Mouse (Mus musculus) ovary, postnatal 10 days (tissue): ENCODE measurements around the gene Tmem144.
"Not testable (repeated sequence)": the region's sequence is repeated elsewhere in the genome, so short reads cannot be mapped to it uniquely, and the experiment has no call there.

Experiments used
- DNase-seq: peaks from one replicate; pipeline ENCODE4 v3.0.0; 2022; ENCODE audit warnings: low spot score

Tmem144 gene

DNA sequence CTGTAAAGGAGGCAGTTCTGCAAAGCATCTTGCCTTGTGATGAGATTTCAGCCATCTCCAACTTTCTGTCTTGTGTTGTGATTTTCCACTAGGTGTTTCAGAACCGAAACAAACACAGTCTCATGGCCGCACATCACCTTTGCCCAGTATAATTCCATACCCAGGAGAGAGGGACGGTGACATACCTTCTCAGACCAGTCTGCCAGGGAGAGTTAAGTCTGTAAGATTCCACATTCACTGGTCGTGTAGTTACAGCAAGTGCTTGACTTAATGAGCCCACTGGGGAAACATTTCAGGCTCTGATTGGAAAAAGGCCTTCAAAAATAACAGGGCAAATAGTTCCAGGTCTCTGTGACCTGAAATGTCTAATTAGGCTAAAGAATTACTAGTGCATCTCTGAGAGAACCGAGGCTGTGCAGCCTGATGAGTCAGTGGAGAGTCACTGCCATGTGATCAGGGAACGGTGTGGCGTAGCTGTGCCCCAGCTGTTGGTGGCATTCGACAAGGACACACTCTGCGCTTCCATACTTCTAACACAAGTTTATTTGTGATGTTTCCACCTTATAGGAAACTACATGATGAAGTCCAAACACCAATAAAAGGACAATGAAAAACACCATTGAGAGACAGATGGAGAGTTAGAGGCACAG lies 43.9 kb downstream of the Tmem144 start:
- no peak for DNase-seq

DNA sequence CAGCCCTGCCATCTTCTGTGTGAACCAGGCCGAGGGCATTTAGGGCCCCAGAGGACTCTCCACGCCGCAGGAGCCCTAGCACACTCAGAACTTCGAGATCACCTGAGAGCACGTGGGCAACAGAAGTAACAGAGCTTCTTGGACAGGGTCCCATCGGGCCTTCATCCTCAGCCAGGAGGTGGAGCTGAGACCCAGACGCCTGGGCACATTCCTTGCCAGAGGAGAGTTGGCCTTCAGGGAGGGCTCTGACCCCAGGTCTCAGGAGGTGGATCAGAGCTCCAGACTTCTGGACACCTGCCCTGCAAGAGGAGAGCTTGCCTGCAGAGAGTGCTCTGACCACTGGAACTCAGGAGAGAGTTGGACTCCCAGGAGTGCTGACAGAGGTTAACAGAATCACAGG lies 51.8 kb downstream of the Tmem144 start:
- not testable (repeated sequence) for DNase-seq

DNA sequence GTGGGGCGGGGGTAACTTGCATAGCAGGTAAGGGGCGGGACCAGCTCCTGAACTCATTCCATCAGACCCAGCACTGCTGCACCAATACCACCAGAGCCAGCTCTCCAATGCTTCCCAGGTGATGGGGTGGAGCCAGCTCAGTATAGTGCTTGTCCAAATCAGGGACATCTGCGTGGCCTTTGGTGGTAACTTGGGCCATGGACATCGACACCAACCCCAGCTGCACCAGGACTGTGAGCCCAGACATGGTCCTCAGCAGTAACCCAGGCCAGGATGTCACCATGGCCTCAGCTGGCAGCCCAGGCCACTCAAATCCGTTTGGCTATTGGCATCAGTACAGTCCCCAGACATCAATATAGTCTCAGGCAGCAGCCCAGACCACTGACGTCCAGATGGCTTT lies 60.3 kb downstream of the Tmem144 start:
- DNase-seq = no peak

DNA sequence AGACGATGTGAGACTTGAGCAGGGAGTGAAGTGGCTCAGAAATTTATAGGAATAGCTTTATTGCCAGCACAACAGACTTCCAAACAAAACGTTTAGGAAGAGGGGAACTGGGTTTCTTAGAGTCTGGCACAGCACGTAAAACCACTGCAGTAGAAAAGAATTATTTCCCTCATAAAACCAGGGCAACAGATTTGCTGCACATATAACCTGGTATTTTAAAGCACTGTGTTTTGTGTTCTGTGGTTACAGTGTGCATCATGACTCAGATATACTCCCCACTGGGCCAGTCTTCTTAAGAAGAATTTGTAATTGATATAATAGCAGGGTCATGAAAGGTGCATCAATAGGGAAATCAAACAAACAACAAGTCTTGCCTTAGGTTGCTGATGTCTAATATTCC lies 62.2 kb downstream of the Tmem144 start:
- DNase-seq = no peak

DNA sequence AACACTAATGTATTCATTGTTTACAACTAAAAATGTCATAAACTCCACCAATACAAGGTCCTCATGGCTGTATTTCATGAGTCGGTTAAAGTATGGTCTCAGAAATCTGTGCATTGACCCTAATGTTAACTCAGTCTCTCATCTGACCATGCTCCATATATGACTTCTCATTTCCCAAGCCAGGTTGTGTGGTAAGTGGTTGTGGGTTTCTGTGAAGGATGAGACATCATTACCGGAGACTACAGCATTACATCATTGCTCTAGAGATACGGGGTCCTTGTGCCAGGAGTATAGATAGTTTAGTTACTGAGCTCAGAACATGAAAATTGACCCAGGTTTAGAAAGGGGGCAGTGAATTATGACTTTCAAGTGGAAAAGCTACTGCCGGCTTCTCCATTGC lies 63.0 kb downstream of the Tmem144 start:
- no peak for DNase-seq

DNA sequence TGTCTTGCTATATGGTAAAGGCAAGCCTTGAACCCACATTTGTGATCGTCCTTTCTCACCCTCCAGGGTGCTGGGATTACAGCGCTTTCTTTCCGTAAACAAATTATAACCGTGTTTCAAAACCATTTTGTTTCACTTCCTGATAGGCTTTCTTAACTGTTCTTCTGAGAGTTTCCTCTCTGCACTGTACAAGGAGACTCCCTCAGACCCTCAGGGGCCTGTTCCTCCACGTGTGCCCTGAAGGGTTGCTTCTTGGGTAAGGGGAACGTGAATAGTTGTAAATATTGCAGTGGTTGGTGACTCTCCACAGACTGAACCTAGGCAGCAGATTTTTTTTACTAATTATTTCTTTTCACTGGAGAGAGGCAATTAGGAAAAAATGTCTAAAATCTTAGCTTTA lies 63.6 kb downstream of the Tmem144 start:
- DNase-seq = no peak

DNA sequence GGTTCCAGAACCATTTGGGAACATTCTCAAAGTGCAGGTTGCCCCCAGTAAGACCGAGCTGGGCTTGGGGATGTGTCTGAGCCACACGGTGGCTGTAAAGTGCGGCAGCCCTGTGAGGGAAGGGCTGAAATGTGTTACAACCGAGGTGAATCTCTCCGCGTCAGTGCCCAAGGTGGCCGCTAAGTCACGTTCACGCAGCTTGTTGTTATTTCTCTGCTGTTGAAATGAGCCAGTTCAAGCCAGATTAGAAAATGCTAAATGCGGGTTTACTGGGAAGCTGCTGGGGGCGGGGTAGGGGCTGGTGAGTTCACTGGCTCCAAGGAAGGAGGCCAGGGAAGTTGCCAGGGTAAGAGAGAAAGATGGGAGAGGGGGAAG lies 68.2 kb downstream of the Tmem144 start:
- no peak for DNase-seq

DNA sequence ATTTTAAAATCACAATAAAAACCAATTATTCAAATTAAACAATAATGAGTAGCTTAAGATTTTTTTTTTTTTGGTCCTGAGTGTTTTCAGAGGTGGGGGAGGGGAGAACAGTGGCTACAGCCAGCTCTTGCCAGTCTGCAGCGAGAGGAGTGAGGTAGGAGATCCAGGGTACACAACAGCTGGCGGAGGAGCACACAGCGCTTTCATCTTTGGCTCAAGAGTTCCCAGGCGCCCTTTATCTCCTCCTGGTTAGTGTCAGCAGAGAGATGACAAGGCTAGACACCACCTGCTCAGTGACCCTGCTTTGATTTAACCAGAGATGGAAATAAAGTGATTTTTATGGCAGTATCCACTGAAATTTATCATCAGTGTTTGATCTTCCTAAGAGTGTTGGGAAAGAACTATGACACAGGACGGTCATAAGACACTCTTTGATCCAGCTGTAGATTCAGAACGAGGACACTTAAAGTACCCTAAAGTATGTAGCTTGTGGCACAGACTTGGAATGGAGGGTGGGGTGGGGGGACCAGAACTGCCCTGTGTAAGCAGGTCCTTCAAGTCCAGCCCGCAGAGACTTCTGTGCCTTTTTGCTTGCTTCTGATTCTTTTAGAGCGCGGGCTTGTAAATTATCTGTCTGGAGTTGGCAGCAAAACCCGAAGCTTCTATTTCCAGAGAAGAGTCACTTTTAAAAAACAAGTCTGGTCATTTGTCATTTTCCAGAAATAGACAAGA lies 68.8 kb downstream of the Tmem144 start:
- DNase-seq = no peak

DNA sequence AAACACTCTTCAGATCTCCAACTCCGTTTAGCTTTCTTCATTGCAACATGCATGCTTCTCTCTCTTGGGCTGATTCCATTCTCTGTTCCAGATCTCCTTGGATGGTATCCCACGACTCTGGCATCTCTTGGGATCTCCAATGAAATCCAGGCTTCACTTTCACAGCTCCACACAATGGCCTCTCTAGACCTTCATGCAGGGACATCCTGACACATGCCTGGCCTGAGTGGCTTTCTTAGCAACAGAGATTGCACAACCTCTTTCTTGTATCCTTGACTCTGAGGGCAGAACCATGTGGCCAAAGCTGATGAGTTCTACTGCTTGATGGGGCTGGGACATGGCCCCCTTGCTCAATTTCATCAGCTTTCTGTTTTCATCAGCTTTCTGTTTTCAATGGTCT lies 79.9 kb downstream of the Tmem144 start:
- no peak for DNase-seq
